Mouse (Mus musculus) layer of hippocampus, adult 11-12 months (tissue): ENCODE results near the gene Rnf2.
A peak's percentile ranks its signal among the peaks of the same experiment; 100 is the strongest.
"Not testable (repeated sequence)": the region's sequence is repeated elsewhere in the genome, so short reads cannot be mapped to it uniquely, and the experiment has no call there.

Experiments used
- DNase-seq: peaks from one replicate; pipeline ENCODE4 v3.0.0; 2022; ENCODE audit warnings: low spot score

The Rnf2 gene

GRCm38 (mm10) chr1:151484754-151485153 is 16.0 kb downstream of the Rnf2 start:
- no peak for DNase-seq

DNA sequence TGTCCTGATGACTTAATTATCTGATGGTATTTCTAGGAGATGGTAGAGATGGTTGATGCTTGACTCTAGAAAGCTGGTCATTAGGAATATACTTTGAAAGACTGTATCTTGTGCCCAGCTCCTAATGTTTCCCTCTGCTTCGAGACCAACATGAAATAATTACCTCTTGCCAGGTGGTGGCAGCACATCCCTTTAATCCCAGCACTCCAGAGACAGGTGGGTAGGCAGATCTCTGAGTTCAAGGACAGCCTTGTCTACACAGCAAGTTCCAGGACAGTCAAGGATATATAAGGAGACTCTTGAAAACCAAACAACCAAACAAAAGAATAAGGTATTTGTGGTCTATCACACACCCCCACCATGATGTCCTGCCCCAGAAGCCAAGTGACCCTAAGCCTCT is 17.2 kb downstream of the Rnf2 start:
- no peak for DNase-seq

- DNase-seq = no peak
Observed at GRCm38 (mm10) chr1:151482497-151482896, 18.3 kb downstream of the Rnf2 start.

GRCm38 (mm10) chr1:151472386-151472785 is 28.4 kb downstream of the Rnf2 start:
- not testable (repeated sequence) for DNase-seq

DNA sequence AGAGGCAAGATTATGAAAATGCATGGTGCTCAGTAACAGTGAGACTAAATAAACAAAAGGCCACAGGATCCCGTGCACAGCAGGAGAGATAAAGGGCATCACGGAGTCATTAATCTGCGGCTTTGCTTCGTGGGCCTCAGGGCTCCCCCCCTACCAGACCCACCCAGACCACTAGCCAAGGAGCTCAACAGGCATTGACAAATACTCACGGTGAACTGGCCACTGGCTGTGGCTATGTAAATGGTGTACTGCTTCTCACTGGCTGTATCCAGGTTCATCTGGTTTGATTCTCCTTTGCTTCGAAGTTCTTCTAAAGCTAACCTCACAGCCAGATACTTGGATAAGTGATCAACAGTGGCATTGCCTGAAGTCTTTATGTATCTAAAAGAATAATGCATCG is 29.3 kb downstream of the Rnf2 start:
- no peak for DNase-seq

GRCm38 (mm10) chr1:151466571-151466970 is 34.2 kb downstream of the Rnf2 start:
- DNase-seq = no peak

DNA sequence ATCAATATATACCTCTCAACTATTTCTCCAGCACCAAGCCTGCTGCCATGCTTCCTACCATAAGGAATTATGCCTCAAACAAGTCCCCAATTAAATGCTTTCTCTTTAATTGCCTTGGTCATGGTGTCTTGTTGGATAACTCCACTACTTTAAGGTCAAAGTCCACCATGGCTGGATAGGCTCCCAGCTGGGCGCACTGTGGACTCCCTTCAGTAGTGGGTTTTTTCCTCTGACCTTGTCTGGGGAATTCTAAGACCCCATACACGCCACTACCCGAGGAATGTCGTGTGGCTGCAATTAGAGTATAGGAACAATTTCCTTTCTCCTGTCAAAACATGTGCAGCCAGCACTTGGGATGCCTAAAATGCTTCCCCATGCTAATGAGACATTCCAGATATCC is 35.8 kb downstream of the Rnf2 start:
- no peak for DNase-seq

DNA sequence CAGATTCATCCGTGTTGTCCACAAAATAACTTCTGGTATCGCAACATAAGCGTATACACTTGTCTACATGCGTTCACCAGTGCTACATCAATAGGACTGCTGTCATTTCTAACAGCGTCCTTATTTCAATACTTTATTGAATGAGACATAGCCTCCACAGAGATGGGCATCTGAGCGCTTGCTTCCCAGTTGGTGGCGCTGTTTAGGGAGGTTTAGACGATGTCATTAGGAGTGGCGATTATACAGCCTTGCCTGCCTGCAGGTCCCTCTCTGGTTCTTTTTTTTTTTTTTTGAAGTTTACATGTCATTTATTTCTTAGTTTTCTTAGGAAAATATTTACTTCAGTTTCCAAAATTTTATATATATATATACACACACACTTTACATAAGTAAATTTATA is 39.5 kb downstream of the Rnf2 start:
- no peak for DNase-seq

DNA sequence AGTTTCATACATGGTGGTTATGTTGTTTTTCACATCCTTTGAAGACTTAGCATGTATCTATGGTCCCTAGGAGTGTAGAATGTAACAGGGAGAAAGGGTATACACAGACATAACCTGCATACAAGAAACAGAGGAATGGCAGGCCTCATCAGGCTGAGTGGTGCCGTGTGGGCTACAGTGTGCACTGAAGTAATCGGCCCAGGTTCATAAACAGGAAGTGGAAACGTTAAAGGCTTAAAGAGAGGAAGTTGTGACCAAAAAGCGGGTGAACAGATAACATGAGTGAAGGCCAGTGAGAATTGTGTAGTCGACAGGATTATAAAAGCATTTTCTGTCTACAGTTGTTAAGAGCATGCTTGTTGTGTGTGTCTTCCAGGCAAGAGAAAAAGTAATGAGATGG is 43.7 kb downstream of the Rnf2 start:
- no peak for DNase-seq

GRCm38 (mm10) chr1:151451946-151452345 is 48.8 kb downstream of the Rnf2 start:
- DNase-seq = no peak

DNA sequence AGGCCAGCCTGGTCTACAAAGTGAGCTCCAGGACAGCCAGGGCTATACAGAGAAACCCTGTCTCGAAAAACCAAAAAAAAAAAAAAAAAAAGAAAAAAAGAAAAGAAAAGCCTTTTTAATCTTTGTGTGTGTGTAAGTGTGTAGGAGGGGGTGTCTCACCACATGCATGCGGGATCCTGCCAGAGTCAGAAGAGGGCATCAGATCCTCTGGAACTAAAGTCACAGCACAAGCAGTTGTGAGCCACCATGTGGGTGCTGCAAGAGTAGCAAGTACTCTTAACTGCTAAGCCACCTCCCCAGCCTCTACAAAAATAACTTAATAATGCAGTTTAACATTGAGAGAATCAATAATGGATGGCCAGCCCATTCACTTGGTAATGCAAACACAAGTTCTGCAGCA is 49.9 kb downstream of the Rnf2 start:
- DNase-seq = no peak

GRCm38 (mm10) chr1:151449866-151450265 is 50.9 kb downstream of the Rnf2 start:
- no peak for DNase-seq

- no peak for DNase-seq
Observed at GRCm38 (mm10) chr1:151435431-151435830, 65.3 kb downstream of the Rnf2 start.

DNA sequence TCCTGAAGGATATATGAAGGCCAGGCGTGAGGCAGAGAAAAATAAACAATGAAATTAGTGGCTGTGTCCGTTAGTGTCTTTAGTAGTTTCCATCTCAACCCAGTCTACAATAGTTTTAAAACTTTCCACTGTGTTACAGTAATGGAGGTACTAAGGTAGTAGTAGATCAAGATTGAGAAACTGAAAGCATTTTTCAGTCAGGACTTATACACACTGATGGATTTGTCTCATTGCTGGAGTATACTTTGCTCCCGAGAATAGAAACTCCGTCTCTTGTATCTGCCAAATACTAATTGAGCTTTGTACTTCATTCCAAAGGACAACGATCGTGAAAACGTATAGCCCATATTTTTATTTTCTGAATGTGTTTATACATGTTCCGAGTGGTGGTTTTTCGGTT is 71.4 kb downstream of the Rnf2 start:
- DNase-seq = no peak

DNA sequence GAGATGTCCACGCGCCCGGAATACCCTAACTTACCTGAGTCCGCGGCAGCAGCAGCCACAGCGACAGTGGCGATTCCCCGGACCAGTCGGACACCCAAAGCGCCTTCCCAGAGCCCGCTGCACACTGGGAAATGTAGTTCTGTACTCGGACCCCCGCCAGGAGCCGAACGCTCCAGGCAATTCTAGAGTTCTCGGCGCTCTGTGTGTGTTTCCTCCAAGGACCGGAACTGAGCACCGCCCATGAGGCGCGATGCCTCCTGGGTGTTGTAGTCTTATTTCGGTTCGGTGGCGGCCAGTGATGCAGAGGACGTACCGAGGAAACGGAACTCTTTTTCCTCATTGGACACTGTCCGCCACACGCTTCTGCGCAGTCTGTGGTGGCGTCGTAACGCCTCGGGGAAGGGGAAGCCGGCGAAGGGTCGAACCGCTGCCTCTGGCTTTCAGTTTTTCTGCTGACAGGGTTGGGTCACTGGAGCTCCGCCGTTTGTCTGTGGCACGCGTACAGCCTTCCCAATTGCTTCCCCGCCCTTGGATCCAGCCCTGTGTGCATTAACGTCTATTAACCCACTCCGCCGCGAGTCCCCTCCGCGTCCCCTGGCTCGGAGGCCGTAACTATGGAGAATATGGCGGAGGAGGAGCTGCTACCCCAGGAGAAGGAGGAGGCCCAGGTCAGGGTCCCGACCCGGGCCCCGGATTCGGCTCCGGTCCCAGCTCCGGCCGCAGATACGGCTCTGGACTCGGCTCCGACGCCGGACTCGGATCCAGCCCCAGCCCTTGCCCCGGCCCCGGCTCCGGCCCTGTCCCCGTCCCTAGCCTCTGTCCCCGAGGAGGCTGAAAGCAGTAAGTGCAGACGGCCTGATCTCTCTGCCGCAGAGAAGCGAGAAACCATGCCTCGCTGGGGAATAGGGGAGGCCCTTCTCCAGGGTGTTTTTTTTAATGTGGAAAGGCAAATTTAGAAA is 72.2 kb downstream of the Rnf2 start, which contains the start of the genes Swt1 and Trmt1l:
Gene Swt1 (minus strand): TSS at position 193 of the 959 bp plus-strand sequence.
Gene Trmt1l (plus strand): TSS at position 280 of the 959 bp plus-strand sequence.
- peak; percentile 99 for DNase-seq

DNA sequence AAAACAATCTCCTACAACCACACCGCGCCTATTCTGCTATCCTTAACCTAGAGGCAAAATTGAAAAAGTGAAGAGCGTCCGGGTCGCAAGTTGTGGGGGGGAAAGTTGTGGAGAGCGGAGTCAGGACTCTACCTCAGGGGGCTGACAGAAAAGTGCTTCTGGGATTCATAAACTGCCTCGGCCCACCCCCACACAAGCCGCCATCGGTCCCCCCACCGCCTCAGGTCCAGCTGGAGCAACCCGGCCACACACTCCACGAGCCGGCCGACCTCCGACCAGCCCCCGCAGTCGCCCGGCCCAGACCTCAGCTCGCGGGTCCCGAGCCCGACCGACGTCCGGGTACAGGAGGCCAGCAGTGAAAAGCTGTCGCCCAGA is 72.9 kb downstream of the Rnf2 start:
- no peak for DNase-seq

- DNase-seq = no peak
Observed at GRCm38 (mm10) chr1:151426947-151427600, 73.7 kb downstream of the Rnf2 start.

GRCm38 (mm10) chr1:151422178-151422577 is 78.6 kb downstream of the Rnf2 start:
- DNase-seq = no peak

DNA sequence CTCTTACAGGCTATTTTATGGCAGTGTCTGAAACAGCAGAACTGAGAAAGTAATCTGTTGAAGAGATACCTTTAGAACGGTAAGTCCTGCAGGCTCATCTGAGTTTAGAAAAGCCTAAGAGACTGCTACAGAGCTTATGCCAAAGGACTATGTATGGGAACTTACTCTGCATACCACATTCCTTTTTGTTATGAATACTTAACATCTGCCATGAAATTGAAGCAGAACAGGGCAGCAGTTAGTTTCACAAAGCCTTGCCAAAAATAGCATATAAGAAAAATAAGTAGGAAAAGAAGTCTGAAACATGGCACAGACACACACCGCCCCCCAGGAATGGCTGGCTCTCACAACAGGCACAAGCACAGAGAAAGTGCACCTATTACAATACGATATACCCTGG is 90.9 kb downstream of the Rnf2 start:
- no peak for DNase-seq
